Mouse (Mus musculus): ENCODE results near the gene Olig2.
"Not testable (repeated sequence)": the region's sequence is repeated elsewhere in the genome, so short reads cannot be mapped to it uniquely, and the experiment has no call there.

Olig2 gene

DNA sequence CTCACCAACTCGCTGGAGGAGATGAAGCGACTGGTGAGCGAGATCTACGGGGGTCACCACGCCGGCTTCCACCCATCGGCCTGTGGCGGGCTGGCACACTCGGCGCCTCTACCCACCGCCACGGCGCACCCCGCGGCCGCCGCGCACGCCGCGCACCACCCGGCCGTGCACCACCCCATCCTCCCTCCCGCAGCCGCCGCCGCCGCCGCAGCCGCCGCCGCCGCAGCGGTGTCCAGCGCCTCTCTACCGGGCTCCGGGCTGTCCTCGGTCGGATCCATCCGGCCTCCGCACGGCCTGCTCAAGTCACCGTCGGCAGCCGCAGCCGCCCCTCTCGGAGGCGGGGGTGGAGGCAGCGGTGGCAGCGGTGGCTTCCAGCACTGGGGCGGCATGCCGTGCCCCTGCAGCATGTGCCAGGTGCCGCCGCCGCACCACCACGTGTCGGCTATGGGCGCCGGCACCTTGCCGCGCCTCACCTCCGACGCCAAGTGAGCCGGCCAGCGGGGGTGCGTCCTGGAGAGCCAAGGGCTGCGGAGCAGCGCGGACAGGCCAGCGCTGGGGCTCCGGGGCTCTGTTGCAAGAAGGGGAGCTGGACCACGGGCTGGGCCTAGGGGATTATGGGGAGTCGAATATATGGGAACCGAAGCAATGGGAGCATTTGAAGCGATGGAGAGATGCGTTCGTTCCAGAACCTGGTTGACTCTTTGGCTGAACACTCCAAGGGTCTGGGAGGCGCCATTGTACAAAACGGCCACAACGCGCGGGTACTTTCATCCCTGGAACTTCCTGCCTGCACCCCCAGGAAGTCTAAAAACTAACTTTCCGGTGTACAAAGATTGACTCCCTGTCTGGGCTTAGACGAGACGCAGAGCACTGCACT, 1.9 kb downstream of the Olig2 start:
- no peak for DNase-seq (ENCODE audit: low read depth, low spot score)

DNA sequence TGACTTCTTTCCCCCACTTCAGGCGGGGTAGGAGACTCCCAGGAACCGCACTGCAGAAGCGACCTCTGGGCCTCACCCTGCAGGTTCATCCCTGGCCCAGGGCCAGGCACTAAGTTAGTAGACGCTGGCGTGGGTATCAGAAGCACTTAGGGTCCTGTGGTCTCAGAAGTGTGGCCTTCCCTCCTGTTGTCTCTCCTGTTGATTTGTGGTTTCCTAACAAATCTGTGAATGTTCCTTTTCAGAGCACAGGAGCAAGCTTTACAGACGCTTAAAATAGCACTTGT, 2.4 kb downstream of the Olig2 start:
- no peak for DNase-seq (ENCODE audit: low read depth, low spot score)

DNA sequence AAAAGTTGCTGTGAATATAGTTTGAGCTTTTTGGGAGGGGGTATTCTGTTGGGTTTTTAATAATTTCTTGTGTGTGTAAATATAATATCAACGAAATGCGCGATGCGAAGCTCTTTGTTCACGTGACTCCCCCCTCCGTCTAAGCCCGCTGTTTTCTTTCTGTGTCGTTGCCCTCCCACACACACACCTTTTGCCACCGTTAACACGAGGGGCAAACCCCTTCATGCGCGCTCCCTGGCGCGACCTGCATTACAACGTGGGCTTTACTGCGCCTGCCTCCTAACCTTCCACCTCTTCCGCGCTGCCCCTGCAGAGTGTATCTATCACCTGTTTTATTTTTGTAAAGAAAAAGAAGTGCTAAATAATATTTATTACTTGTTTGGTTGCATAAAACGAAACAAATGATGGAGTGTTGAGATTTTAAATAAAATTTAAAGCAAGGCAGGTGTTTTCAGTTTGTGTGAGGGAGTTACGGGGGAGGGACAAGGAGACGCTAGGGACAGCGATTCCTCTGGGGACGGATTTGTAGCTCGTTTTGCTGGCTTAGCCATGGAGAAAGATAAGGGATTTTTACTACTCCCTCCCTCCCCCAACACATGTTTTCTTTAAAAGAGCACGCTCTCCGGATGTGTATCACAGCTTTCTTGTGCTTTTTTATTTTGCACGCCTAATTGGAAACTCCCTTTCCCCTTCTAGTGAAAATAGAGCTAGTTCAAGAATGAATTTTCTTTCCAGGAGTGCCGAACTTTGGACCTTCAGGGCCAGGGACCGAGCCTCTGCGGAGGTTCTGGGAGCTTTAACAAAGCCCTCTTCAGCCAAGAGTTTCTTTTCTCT, 3.2 kb downstream of the Olig2 start:
- DNase-seq (ENCODE audit: low read depth, low spot score), result no peak

DNA sequence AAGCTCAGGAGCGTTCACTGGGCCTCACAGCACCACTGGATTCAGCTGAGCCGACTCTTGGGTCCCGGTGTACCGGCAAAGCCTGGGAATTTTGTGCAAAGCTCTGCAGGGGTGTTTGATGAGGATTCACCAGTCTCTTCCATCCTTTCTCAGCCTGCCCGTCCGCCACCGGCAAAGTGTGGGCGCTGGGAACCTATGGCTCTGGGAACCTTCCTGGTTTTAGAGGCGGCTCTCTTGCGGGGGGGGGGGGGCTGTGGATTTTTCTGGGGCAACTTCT, 3.8 kb downstream of the Olig2 start:
- DNase-seq (ENCODE audit: low read depth, low spot score), result no peak

DNA sequence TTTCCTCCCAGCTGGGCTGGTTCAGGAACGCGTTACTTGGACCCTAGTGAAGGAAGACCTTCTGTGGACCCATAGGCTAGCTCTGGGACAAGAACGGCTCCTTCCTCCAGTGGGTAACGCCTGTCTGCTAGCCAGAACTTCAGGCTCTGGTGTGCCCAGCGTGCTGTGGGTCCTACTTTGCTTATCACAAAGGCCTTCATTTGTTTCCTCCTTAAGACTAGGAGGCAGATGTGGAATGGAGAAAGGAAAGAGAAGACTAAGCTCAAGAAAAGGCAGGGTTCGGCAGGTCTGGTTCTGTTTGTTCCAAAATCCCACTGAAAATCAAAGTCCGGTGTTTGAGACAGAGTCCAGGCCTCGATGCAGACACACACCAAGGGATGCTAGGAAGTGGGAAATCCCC, 4.4 kb downstream of the Olig2 start:
- DNase-seq (ENCODE audit: low read depth, low spot score), result no peak

DNA sequence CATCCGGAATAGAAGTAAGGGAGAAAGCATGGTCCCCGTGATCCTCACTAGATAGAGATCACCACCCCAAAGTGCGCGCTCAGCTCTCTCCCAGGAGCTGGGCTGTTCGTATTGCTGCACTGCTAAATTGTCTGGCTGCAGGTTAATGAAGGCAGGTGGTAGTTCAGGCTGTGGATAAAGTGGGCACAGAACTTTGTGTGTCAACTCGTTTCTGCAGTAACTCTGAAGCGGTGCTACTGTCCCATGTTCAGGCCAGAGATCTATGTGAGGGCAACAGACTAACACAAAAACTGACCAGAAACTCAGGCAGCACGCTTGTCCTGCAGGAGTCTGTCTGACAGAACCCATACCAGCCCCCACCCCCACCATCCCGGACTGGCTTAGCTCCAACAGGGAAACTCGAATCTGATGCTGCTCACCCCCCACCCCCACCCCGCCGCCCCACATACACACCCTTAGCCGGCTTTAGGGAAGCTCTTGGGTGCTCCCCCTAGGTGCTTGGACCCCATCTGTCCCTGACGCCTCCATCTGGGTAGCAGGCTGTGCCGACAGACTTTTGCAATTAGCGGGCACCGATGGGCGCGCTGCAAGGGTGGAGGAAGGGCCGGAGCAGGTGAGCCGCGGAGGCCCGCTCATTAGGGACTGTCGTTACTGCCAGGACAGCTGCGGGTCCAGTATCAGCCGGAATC, 6.7 kb downstream of the Olig2 start:
- DNase-seq (ENCODE audit: low read depth, low spot score), result no peak

DNA sequence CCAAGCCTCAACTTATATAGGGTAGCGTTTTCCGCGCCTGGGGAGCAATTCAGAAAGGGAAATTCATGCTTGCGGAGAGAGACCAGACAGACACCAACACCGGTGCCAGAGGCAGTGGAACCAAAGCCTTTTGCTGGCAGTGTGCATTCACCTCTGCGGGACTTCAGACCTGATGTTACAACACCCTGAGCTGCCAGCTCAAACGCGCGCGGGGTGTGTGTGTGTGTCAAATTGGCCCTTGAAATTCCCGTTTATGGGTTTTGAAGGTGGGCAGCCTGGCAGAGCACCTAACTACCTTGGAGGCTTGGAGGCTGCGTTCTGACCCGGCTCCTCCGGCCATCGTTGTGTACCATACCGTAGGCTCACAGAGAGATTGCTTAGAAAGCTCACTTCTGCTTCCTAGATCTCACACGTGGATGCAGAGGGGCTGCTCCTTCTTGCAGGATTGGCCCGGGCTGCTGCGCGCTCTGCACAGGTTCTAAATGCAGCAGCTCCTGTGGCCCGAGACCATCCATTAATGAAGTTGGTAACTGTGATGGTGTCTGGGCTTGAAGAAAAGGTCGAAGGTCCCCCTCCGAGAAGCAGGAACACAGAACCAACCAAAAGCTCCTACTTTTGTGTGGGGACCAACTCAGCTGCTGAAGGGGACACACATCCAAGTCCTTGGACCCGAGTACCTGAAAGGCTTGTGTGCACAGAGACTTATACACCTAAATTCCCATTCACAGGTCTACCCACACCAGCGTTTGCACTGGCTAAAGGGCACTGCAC, 7.4 kb downstream of the Olig2 start:
- DNase-seq (ENCODE audit: low read depth, low spot score), result no peak

DNA sequence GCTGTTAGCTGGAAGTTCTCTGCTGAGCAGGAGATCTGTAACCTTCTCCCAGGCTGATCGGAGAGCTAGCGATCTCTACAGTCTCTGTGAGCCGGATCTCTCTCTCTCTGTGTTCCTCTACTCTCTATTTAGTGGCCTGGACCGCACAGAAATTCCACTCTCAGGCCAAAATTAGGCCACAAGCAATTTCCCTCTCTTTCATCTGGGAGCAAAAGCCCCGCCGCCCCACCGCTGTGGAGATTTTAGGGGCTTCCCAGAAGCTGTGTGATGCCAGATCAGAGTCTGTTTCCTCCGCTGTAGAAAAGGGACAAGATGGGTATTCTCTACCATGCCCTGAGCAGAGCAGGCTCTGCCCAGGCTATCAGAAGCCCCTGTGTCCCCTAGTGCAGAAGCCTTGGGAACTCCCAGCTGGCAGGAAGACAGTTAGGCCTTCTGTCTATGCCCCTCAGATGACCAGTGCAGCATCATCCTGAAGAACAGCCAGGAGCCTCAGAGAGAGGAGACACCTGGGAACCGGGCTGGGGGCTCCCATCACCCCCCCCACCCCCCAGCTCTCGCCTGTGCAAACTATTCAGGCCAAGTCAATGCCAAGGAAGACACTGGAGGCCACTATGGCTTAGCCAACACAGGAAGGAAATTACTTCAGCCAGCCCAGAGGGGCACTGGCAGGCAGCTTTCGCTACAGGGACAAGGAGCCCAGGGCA, 8.1 kb downstream of the Olig2 start:
- DNase-seq (ENCODE audit: low read depth, low spot score), result no peak

DNA sequence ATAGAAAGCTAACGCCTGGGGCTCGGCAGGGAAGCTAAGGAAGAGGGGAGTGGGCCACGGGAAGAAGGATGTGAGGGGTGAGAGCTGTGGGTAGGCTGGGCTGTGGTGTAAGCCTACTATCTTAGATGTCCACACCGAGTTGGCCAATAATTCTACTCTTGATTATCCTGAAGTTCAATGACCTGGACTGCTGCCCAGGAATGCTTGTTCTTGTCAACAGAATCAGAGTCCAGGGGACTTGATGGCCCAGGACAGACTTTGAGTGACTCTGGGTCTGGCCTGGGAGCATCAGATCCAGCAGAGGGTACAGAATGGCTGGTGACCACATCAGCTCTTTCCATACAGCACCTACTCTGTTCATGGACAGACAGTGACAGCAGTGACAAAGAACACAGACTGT, 13.8 kb downstream of the Olig2 start:
- no peak for DNase-seq (ENCODE audit: low read depth, low spot score)

DNA sequence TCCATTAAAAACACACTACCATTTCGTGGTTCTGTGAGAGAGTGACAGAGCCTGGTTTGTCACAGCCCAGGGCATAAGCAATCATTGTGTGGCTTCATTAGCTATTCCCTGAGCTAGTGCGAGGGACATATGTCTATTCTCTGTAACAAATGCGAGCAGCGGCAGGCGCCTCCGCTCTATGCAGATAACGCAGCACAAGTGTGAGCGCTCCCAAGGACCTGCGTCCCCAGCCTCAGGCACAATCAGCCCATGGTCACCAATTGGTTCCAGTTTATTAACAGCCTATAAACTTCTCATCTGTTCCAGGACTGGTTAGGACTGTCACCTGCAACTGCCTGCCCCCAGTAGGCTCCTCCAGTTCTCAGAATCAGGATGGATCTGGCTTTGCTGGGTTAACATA, 21.0 kb downstream of the Olig2 start:
- no peak for DNase-seq (ENCODE audit: low read depth, low spot score)

DNA sequence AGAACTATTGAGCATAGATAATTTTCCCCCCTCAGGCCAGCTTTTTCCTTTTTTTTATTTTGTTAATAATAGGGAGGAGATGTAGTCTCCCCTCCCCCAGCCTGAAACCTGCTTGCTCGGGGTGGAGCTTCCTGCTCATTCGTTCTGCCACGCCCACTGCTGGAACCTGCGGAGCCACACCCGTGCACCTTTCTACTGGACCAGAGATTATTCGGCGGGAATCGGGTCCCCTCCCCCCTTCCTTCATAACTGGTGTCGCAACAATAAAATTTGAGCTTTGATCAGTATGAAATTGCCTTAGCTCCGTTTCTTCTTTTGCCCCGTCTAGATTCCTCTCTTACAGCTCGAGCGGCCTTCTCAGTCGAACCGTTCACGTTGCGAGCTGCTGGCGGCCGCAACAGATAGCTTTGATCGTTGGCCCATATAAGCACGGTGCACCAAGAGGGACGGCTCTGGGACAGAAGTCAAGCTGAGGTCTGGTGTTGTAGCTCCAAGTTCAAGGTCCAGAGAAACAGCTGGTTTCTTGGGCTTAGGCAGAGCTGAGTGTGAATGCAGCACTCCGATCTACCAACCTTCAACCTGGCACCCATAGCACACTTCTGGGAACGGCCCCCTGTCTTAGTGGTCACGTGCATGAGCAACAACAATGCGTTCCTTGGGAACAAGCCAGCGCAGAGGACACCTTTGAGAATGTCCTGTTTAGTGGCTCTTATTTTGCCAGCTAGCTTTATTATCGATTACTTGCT, 30.3 kb downstream of the Olig2 start:
- not testable (repeated sequence) for DNase-seq (ENCODE audit: low read depth, low spot score)

DNA sequence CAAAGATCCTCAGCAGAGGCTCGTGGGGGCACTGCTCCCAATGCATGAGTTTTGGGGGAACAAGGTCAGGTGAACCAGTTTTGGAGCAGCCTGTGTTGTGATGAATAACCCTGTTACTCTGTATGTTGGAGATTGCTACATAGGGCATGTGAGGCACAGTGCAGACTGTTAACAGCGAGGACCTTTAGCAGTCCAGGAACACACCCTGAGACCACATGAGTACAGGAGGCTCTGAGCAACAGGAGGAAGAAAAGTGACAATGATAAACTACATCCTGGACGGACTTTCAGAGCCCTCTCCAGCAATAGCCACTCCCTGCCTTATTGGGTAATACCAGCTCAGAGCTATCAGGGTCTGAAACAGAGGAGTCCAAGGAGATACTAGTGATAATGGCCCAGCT, 33.7 kb downstream of the Olig2 start:
- DNase-seq (ENCODE audit: low read depth, low spot score), result no peak

DNA sequence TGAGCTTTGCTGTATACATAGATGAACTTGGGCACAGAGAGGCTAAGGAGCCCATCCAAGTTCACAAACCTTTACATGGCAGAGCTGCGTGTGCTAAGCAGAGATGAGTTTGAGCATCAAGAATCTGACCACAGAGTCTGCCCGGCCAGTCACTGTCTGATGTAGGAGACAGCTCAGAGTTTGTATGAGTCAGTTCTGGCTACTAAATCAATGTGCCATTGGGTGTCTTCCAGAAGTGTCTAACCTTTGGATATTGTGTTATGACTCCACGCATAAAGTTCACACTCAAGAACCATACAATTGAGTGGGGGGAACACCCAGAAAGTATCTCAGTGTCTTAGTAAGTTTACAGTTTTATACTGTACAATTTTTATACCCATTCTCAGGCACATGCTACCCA, 35.6 kb downstream of the Olig2 start:
- DNase-seq (ENCODE audit: low read depth, low spot score), result no peak

DNA sequence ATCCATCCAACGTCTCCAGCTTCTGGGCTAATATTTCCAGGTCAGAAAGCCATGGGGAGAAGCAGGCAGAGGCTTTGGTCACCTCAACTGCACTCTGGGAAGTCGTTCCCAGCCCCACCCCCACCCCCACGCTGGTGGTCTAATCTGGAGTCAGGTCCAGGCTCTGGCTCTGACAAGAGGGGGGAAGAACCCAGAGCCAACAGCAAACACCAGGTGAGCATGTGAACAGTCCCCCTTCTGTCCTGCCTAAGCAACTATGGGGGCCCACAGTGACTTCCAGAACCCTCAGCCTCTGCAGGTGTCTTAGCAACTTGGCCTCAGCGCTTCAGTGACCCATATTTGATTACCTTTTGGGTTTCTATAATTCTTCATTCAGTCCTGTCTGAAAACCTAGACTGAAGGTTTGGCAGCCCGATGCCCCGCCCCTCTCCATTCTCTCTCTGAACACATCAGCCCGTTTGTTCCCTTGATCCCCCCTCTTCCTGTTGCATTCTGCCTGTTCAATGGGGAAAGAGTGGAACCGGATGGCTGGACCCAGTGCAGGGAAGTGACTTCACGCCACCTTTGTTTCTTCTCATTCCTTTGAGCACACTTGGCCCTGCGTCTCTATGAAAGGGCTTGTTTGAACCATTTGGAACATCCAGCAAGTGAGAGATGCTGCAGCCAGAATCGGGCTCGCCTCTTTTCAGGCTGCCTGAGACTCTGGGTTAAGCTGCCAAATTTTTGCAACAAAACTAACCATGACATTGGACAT, 37.4 kb downstream of the Olig2 start:
- no peak for DNase-seq (ENCODE audit: low read depth, low spot score)

DNA sequence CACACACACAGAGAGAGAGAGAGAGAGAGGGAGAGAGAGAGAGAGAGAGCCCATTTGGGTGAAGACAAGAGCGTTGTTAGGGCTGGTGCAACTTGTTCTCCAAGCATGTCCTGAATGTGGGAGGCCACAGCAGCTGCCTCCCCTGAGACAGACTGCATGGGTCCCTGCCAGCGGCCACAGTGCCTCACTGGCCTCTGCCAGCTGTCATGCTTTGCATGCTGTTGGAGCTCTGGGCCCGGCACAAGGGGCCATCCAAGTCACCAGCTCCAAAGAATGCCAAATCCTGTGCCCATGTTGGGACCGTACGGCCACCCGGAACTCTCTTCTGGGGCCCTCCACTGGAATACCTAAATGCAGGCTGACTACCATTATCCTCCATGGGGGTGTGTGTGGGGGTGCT, 40.7 kb downstream of the Olig2 start:
- DNase-seq (ENCODE audit: low read depth, low spot score), result no peak

DNA sequence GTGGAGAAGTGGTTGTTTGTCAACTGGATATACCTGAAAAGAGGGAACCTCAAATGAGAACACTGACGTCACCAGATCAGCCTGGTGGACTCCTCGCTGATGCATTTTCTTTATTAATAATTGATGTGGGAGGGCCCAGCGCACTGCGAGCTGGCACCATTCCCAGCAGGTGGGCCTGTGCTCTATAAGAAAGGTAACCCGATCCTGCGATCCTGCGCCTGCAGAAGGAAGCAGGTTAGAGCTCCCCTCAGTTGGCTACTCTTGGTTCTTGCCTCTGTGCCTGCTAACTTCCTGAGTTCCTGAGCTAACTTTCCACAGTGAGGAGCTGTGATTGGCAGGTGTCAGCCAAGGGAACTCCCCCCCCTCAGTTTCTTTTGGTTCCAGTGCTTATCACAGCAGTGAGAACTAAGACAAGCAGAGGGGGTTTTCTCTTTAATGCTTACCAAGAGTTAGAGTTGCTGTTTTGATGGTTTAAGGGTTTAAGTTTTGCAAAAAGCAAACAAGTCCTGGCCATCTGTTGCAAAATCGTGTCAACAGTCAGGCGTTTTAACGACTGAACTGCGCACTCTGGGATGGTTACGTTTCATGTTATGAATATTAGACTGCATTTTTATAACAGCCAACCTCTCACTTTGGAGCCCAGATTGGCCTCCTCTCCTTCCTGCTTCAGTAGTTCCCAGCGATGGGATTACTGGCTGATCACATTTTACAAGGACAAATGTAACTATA, 43.6 kb downstream of the Olig2 start:
- DNase-seq (ENCODE audit: low read depth, low spot score), result no peak

DNA sequence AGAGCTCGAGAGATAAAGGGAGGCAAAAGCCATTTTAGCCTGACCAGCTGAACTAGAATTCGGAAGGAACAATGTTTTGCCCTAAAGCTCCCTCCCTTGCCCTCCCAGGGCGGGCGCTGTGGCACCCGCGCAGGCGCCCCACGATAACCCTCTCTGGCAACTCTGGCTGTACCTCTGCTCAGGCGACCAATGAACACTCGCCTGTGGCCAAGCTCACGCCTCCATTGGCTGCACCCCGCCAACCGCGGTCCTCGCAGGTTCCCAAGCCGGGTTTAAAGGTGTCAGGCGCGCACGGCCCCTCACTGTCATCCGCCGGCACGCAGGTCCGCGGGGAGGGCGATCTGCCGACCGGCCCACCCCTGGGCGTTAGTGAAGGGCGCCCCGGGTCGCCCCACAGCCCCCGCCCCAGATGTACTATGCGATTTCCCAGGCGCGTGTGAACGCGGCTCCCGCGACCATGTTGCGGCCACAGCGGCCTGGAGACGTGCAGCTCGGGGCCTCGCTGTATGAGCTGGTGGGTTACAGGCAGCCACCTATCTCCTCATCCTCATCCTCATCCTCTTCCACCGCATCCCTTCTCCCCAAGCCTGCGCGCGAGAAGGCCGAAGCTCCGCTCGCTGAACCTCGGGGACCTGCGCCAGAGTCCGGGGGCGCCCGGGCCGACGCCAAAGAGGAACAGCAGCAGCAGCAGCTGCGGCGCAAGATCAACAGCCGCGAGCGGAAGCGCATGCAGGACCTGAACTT, 44.4 kb downstream of the Olig2 start, which contains the start of gene Olig1:
Gene Olig1 (plus strand): TSS at position 305 of the 744 bp plus-strand sequence.
- DNase-seq (ENCODE audit: low read depth, low spot score), result peak; percentile 64

DNA sequence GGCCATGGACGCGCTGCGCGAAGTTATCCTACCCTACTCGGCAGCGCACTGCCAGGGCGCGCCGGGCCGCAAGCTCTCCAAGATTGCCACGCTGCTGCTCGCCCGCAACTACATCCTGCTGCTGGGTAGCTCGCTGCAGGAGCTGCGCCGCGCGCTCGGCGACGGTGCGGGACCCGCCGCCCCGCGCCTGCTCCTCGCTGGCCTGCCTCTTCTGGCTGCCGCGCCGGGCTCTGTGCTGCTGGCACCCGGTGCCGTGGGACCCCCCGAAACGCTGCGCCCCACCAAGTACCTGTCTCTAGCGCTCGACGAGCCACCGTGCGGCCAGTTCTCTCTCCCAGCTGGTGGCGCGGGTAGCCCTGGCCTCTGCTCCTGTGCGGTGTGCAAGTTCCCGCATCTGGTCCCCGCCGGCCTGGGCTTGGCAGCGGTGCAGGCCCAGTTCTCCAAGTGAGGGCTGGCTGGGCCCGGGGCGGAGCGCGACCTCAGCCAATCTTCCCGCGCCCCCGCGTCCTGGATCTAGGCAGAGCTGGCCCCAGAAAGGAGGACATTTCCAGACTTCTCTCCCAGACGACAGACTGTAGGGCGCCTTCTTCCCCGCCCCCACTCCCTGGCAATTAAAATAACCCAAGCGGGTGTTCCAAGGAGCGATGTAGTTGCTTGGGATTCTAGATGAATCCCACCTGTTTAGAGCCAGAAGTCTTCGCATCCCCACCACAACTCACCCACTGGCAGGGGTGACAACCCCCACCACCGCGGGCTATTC, 45.1 kb downstream of the Olig2 start:
- no peak for DNase-seq (ENCODE audit: low read depth, low spot score)

All from mesoderm, embryonic 11.5 days (tissue).